In the genomic region with DNA sequence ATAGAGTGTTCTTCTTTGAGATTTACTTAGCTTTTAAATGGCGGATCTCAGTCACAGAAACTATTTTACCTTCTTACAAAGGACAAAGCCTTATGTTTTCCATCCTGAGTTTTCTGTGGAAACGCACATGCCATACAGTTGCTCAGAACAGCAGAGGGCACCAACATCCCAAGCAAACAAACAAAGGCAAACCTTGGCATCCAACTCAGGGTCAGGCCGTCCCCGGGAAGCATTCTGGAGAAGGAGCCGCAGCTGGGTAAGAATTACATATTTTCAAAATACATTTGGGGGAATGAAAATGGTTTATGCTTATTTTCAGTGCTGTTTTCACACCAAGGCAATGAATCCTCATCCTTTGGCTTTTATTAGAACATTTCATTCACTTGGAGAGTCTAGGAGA, we compare ENCODE assay signal across 9 mouse cellular contexts.
DNase-seq lines count a peak whose midpoint lies in the region; ATAC-seq and TF ChIP-seq lines count a peak whose summit lies in the region.
"Had no signal": no experiment of that assay in that cellular context is flagged by ENCODE, and none has a peak within 500 bp of the region (broad histone marks: within the 10 kb centered on the region; RNA-seq: fewer than 3 reads in every experiment).

No protein-coding gene starts in this region.

- no peaks in the 10 kb centered on the region for H3K4me1 ChIP-seq in midbrain, embryonic 12.5 days
- no peaks in the 10 kb centered on the region for H3K4me1 ChIP-seq in thymus, adult 2 months (replicated peaks; ENCODE audit: control insufficient read depth, insufficient read depth, low read length)
- H3K4me1 ChIP-seq: stomach, embryonic 15.5 days had no signal

- no peak overlapping the region for H3K27ac ChIP-seq in midbrain, embryonic 12.5 days (replicated peaks)
- H3K27ac ChIP-seq in thymus, adult 2 months (ENCODE audit: control insufficient read depth, insufficient read depth, low read length) = no peak overlapping the region
- H3K27ac ChIP-seq: stomach, embryonic 15.5 days had no signal

- DNase-seq in urinary bladder, postnatal 25 days (ENCODE audit: low spot score) = peak; percentile 8
- no peak for DNase-seq in urinary bladder, adult 2 months (ENCODE audit: low spot score)
- peak; percentile 29 for DNase-seq in embryo, embryonic 11.5 days (ENCODE audit: low read depth, low spot score)
- peak; percentile 55 to 71 for DNase-seq in heart, postnatal 14 days
- peak; percentile 23 to 27 for DNase-seq in layer of hippocampus, postnatal 36 days
- peak; percentile 70 for DNase-seq in testis, postnatal 10 days (ENCODE audit: low spot score)
- DNase-seq in thymus, adult 2 months = no peak

- H3K27me3 ChIP-seq in midbrain, embryonic 12.5 days = no peaks in the 10 kb centered on the region
- H3K27me3 ChIP-seq in thymus, adult 2 months (ENCODE audit: control insufficient read depth, insufficient read depth, low read length) = no peaks in the 10 kb centered on the region
- H3K27me3 ChIP-seq: stomach, embryonic 15.5 days had no signal

- no peaks in the 10 kb centered on the region for H3K9me3 ChIP-seq in midbrain, embryonic 12.5 days
- H3K9me3 ChIP-seq: stomach, embryonic 15.5 days had no signal

- no peak for TF ChIP-seq CTCF in thymus, adult 2 months (IDR thresholded peaks at IDR 0.05; ENCODE audit: borderline replicate concordance, control insufficient read depth, extremely low read depth, insufficient read depth, low read length, poor library complexity)

- H3K4me2 ChIP-seq in midbrain, embryonic 12.5 days (replicated peaks) = no peak overlapping the region
- H3K4me2 ChIP-seq: stomach, embryonic 15.5 days had no signal

- 42% methylated on average over 5 of the region's 5 CpGs for WGBS in midbrain, embryonic 12.5 days
- WGBS in thymus, adult 2 months = 73% methylated on average over 5 of the region's 5 CpGs

- no peak overlapping the region for H3K9ac ChIP-seq in midbrain, embryonic 12.5 days (replicated peaks)
- H3K9ac ChIP-seq: stomach, embryonic 15.5 days had no signal

- intact Hi-C loops in heart, postnatal 14 days (cut with DNase I) = loop anchor here (1.0 to 5.0 kb wide), 2 partner anchors 277 to 569 kb away; partner anchors contain the start of gene Fbxl7

- TF ChIP-seq POLR2A in thymus, adult 2 months (IDR thresholded peaks at IDR 0.05; ENCODE audit: control insufficient read depth, extremely low read depth, insufficient read depth, low read length, poor library complexity) = no peak

- peak; percentile 75; the same call in 1 of the 2 replicates for ATAC-seq in midbrain, embryonic 12.5 days (ENCODE audit: low FRiP score, low read depth)

- no peaks in the 10 kb centered on the region for H3K36me3 ChIP-seq in midbrain, embryonic 12.5 days
- no peaks in the 10 kb centered on the region for H3K36me3 ChIP-seq in thymus, adult 2 months (ENCODE audit: control insufficient read depth, insufficient read depth, low read length)
- H3K36me3 ChIP-seq: stomach, embryonic 15.5 days had no signal

- H3K4me3 ChIP-seq in midbrain, embryonic 12.5 days = no peak overlapping the region
- no peak overlapping the region for H3K4me3 ChIP-seq in thymus, adult 2 months (ENCODE audit: control insufficient read depth, insufficient read depth, low read length)
- H3K4me3 ChIP-seq: stomach, embryonic 15.5 days had no signal

Comparison
In these comparisons a context has a peak if more than half of its experiments do, and no peak if none do; other contexts are left out.
1. DNase-seq: peak in urinary bladder, postnatal 25 days (single experiment), embryo, embryonic 11.5 days (single experiment), heart, postnatal 14 days (2 of 2), layer of hippocampus, postnatal 36 days (2 of 2) and testis, postnatal 10 days (single experiment); none in urinary bladder, adult 2 months (single experiment) and thymus, adult 2 months (single experiment).